Mouse (Mus musculus): ENCODE measurements around the gene Brpf3. TPM values are rescaled to one million over a fixed set of nuclear protein-coding genes. Genes with fewer than 3 reads are reported as not detected.
"Not testable (repeated sequence)": the region's sequence is repeated elsewhere in the genome, so short reads cannot be mapped to it uniquely, and the experiment has no call there.

Brpf3 gene
- total RNA-seq, 2 experiments from 2014 or later, result 14.9 to 18.1 TPM

DNA sequence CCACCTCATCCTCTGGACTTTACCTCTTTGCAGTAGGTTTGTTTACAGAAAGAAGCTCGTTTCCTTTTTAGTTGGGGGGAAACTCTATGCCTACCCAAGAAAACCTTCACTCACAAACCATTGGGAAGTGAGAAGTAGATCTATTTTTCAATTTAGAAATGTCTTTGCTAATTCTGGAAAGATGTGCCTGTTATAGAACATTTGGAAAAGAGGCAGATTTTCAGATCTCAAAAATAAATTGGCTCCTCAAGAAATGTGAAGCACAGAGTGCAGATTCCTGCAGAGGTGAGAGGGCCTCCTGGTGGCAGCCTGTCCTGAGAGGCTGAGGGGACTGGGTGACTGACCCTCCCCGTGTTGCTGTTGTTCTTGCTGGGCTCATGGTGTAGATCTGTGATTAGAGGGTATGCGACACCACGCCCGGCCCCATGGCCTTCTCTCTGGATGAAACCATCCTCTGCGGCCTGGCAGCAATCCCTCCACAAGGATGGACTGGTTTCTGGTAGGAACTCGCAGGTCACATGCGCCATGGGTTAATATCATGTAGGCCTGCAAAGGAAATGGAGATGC, 26.9 kb downstream of the Brpf3 start:
- no peak for DNase-seq

DNA sequence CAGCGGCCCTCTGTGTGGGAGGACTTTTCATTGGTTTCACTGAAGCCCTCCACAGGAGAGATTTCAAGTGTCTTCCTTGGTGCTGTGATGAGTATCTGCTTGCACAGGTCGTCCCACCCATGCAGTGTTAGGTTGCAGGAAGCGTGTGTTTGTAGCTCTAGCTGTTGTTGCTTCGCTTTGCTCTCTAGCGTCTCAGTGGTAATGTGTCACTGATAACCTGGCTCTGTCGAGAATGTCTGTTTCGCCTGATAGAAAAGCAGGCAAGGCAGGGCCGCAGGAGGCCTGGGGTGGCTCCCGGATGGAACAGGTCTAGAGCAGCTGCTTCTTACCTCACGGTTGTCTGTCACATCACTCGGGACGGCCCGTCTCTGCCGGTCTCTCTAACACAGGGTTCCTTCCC, 28.2 kb downstream of the Brpf3 start:
- DNase-seq, result no peak

DNA sequence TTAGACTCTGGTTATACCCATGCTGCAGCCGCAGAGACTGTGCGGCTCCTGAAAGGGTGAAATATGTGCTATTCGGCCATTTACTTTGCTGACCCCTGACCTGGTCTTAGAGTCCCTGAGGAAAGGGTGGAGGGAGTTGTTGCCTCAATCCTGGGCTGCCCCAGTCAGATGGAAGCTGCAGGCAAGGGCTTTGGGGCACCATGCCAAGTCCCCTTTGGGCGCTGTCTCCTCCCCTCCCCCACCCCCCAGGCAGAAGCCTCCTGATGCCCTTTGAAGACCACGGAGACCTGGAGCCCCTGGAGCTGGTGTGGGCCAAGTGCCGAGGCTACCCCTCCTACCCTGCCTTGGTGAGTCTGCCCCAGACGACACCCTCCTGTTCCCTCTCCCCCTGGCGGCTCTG, 30.2 kb downstream of the Brpf3 start:
- no peak for DNase-seq

- no peak for DNase-seq
These were observed 31.1 kb downstream of the Brpf3 start for GRCm38 (mm10) chr17:28832040-28832439.

- no peak for DNase-seq
These were observed 32.0 kb downstream of the Brpf3 start for GRCm38 (mm10) chr17:28832875-28833274.

GRCm38 (mm10) chr17:28834676-28835075, 33.8 kb downstream of the Brpf3 start:
- DNase-seq, result peak; percentile 25

DNA sequence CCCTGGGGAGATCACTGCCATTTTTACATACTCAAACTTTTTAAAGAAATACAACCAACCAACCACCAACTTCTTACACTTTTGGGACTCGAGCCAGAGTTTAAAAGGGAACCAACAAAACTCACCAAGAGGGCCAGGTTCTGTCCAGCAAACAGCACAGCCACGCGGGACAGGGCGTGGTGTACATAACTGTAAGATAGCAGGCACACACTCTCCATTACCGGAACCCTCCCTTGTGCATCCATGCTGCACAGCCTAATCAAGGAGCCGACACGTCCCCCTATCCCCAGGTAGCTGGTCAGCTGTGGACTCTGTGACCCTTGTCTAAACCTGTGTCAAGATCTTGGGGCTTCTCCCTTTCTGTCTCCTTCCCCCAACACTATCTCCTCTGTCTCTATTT, 37.0 kb downstream of the Brpf3 start:
- no peak for DNase-seq

GRCm38 (mm10) chr17:28841947-28842346, 41.1 kb downstream of the Brpf3 start:
- not testable (repeated sequence) for DNase-seq

DNA sequence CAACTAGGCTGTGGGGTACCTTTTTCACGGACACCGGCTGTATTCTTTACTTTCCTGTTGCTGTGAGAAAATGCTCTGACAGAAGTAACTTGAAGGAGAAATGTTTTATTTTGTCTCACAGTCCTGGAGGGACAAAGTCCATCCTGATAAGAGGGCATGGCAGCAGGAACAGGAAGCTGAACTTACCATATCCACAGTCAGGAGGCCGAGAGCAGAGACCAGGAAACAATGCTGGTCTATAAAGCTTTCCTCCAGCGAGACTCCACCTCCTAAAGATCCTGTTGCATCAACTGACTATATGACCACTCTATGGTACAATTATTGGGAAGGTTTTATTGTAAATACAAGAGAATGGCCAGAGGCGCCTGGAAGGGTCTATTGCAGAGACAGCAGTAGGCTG, 42.8 kb downstream of the Brpf3 start:
- DNase-seq, result no peak

- no peak for DNase-seq
These were observed 46.2 kb downstream of the Brpf3 start for GRCm38 (mm10) chr17:28846974-28847617.

- no peak for DNase-seq
These were observed 49.6 kb downstream of the Brpf3 start for GRCm38 (mm10) chr17:28850511-28850910.

DNA sequence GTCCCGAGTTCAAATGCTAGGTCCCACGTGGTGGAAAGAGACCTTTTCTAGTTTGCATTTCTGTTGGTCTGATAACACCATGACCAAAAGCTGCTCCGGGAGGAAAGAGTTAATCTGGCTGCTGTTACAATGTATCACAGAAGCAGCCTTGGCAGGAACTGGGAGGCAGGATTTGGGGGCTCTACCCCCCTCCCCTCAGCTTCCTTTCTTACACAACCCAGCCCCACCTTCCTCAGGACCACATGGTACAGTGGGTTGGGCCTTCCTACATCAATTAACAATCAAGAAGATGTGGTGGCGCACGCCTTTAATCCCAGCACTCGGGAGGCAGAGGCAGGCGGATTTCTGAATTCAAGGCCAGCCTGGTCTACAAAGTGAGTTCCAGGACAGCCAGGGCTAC, 53.5 kb downstream of the Brpf3 start:
- DNase-seq, result no peak

GRCm38 (mm10) chr17:28855166-28855885, 54.4 kb downstream of the Brpf3 start:
- no peak for DNase-seq

DNA sequence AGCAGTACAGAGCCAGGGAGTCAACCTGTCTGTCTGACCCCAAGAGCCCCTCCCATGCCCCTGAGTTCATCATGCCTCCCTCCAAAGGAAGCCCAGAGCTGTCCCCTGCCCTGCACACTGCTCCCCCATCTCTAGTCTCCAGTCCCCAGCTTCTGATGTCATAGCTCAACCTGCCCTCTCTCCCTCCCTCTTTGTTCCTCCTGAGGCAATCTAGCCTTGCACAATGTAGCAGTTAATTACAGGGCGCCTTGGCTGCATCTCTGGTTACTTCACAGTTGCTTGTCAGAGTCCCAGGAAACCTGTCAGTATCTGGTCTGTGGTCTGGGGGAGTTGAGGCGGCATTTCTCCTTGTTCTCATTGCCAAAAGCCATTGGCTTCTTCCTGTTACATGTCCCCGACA, 55.1 kb downstream of the Brpf3 start:
- no peak for DNase-seq

GRCm38 (mm10) chr17:28858205-28858604, 57.3 kb downstream of the Brpf3 start, which contains the start of gene Pnpla1:
Gene Pnpla1 (plus strand): TSS chr17:28858411.
- no peak for DNase-seq

DNA sequence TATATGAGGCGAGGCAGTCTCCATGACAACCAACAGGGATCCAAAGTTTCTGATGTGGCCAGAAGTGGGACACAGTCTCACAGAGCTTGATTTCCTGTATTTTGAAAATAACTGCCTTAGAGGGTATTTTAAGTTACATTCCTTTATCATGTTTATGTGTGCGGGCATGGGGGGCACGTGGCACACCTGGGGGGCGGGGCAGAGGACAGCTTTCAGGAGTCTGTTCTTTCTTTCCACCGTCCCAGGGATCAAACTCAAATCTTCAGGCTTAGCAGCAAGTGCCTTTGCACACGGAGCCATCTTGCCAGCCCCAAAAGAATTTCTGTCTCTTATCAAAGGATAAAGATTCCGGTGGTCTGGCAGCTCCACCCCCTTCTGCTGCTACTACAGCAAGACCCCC, 63.0 kb downstream of the Brpf3 start:
- no peak for DNase-seq

DNA sequence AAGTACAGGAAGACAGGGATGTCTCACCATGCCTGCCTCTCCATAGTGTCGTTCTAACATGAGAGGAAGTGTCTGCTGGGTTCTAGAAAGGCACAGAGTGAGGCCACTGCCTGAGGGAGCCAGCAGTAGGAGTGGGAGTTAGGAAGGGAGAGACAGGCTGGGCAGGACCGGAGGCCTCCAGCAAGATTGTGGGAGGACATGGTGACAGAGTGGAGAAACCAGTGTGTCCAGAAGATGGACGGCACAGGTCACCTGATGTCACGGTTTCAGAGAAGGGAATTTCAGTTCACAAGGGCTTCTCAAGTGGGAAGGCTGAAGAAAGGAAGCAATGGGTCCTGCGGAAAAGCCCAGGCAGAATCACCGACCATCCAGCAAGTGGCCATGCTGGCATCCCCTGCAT, 63.6 kb downstream of the Brpf3 start:
- DNase-seq, result no peak

GRCm38 (mm10) chr17:28866921-28867320, 66.0 kb downstream of the Brpf3 start:
- no peak for DNase-seq

DNA sequence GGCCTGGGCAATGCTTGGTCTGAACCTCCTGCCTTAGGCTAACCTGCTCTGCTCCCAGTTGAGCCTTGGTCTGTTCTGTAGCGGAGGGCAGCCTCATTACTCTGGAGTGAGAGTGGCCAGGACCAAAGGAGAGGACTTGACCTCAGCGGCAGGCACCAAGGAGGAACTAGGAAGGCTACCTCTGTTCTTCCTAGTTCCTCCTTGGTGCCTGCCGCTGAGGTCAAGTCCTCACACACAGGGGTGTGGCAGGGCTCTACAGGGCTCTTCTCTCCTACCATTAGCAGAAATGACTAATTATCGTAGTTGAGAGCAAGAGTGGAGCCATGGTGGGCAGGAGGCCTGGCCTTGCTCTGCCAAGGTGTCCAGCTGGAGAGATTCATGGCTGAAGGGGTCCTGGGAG, 66.5 kb downstream of the Brpf3 start:
- DNase-seq, result no peak

DNA sequence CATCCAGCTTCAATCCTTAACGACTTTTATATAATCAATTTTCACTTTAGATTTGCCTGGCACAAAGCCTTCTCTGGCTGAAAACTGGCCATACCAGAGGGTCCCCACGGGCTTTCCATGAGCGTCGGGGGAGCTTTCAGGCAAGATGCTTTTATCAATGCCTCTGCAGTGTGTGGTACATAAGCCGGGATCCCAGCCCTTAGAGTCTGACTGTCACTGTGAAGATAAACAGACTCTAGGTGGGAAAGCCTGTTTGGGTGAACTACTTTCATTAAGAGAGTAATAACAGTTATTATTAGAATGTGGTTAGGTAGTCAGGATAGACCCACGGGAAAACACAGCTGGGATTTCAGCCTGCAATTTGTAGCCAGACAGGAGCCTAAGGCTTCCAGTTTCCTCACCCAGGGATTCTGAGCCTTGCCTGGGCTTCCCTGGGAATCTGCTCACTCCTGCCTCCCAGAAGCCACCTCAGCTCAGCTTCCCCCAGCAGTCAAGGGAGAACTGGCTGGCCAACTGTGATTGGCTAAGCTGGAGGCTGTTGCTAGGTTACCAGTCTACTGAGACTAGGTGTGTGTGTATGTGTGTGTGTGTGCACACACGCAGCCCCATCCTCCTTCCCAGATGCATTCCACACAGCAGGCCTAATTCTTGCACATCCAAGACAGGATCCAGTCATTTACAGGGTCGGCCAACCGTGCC, 68.7 kb downstream of the Brpf3 start:
- DNase-seq, result no peak

- no peak for DNase-seq
These were observed 69.5 kb downstream of the Brpf3 start for GRCm38 (mm10) chr17:28870435-28870834.

GRCm38 (mm10) chr17:28871831-28872230, 70.9 kb downstream of the Brpf3 start:
- no peak for DNase-seq

DNA sequence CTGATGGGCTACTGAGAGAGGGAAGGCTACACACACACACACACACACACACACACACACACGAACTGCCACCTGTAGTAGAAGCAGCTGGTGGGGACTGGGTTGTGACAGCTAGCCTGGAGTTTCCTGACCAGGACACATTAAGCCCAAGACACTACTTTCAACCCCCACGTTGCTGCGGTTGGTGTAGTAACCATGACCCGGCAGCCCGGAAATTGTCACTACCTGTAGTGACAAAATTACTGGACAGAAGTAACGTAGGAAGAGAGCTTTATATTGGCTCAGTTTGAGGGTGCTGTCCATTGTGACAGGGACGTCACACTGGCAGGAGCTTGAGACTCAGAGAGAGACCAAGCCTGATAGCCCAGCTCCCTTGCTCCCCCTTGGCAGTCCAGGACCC, 71.4 kb downstream of the Brpf3 start:
- no peak for DNase-seq

Data from gastrocnemius, postnatal 10 days (tissue).